Mouse (Mus musculus): ENCODE results near the gene Dstn.

Dstn gene

DNA sequence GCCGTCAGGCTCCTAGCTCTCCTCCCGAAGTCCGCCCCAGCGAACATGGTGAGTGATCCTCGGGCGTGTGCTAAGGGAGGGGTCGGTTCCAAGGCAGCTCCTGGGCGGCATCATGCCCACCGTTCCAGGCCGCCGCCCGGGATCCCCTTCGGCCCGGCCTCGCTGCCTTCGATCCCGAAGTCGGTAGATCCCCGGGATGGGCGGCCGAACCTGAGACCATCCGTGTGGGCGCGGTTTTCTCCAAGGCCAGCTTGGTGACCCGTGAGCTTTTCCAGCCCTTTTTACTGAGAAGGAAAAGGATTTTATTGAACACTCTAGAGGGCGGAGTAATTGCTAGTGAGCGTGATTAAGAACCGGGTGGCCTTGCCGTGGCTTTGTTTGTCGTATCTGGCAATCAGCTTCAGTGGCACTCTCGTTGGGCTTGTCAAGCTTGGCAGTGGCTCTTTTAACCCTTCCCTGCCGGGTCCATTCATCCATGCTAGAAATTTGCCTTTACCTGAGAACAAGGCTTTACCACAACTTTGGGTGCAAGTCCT is 548 bp downstream of the Dstn start:
- peak in 1 of 2 experiments; percentile 20 for DNase-seq (ENCODE audit: low spot score in 2 of 2)

DNA sequence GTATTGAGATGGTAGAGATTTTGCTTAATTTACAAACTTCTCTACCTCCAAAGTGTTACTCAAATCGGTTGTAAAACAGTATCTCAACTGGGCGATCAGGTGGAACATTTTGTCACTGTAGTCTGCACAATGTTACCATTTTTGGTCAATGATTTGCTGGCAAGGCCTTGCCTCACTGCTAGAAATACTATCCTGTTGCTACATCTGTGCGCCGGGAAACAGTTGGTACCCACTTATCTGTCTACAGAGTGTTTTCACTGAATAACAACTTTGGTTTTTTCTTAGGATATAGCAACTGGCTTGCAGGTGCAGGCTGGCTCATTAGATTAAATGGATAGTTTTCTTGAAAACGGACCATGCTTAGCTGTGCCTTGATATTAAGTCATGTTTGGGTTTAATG is 1.1 kb downstream of the Dstn start:
- DNase-seq (ENCODE audit: low spot score in 2 of 2): peak; percentile 12 to 22

DNA sequence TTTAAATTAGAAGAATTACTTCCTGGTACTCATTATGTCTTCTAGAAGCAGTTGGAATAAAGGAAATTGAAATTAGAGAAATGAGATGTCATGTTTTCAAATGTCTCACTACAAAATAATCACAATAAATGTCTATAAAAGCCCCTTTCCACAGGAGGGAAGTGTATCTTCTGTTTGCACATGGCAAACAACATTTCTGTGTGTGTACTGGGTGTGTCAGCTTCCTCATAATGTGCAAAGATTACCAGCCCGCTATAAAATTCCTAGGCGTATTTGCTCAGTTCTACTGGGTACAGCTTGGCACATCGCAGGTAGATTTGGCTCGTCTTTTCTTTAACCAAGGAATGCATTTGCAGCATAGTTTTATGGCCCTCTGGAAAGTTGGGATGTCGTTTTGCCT is 2.5 kb downstream of the Dstn start:
- no peak for DNase-seq (ENCODE audit: low spot score in 2 of 2)

DNA sequence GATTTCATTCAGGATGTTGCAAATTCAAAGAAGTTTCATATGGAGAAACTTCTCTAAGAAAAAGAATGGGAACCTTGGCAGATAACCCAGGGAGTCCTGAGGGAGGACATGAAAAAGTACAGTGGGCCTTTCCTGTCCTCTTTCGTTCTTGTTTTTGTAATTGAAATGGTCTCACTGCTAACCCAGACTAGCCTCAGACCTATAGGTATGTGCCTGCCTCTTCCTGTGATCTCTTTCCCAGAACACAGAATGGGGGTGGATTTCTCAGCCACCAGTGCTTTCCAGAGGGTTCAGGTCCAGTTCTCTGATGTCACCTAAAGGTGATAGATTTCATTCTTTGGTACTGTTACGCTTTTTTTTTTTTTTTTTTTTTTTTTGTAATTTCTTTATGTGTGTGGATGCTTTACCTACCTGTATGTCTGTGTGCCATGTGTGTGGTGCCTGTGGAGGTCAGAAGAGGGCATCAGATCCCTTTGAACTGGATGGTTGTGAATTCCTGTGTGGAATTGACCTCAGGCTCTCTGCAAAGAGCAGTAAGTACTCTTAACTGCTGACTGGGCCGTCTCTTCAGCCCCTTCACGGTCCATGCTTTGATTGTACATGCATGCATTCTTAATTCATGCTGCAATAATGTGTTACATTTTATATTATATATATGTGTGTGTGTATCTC is 3.8 kb downstream of the Dstn start:
- DNase-seq (ENCODE audit: low spot score in 2 of 2): no peak

DNA sequence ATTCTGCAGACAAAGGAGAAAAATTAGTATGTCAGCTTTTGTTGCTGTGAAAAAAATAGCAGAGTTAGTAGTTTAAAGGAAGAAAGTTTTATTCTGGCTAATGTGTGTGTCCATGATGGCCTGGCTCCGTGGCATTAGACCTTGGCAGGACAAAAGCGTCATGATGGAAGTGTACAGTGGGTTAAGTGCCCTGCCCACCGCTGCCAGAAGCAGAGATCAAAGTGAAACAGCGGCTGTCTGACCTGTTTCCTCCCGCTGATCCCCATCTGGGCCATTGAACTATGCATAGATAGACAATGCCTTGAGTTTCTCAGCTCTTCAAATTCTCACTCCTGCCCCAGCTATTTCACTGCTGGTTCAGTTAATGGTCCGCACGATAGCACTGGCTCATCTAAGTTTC is 9.0 kb downstream of the Dstn start:
- DNase-seq (ENCODE audit: low spot score in 2 of 2): no peak

DNA sequence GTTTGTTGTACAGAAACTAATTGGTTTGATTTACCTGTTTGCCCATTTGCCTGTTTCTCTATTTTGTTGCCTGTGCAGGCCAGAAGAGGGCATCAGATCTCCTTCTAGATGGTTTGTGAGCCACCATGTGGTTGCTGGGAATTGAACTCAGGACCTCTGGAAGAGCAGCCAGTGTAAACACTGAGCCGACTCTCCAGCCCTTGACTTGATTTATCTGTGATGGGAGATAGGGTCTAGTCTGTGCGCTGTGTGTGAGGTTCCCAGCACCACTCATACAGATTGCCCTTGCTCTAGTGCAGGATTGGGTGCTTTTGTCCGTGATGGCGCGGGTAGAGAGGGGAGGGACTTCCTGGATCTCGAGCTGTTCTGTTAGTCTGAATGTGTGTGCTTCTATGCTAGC is 10.7 kb downstream of the Dstn start:
- no peak for DNase-seq (ENCODE audit: low spot score in 2 of 2)

DNA sequence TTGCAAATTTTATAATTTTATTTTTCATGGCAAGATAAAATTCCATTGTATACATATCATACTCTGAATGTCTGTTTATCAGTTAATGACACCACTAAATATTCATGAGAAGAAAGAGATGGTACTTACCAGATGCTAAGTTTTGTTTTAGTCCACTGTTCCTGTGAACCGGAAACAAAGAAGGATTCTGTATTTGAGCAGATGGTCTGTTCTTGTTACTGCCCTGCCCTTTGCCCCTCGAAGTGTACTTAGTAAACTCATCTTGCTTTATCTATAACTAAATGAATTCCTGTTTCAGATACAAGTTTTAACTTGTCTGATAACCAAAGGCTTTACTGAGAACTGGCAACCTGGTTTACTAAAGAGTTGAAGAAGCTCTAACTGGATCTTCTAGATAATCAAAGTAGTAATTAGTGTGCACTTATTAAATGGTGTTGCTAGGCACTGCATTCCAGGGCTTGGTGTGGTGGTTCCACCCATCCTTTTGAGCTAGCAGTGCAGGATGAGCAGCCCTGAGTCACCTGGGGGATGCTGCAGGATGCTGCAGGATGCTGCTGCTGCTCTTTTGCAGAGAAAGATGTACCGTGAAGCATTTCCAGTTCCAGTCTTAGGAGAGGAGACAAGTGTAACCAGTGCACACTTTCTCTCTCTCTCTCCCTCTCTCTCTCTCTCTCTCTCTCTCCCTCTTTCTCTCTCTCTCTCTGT is 14.6 kb downstream of the Dstn start:
- DNase-seq (ENCODE audit: low spot score in 2 of 2): no peak

DNA sequence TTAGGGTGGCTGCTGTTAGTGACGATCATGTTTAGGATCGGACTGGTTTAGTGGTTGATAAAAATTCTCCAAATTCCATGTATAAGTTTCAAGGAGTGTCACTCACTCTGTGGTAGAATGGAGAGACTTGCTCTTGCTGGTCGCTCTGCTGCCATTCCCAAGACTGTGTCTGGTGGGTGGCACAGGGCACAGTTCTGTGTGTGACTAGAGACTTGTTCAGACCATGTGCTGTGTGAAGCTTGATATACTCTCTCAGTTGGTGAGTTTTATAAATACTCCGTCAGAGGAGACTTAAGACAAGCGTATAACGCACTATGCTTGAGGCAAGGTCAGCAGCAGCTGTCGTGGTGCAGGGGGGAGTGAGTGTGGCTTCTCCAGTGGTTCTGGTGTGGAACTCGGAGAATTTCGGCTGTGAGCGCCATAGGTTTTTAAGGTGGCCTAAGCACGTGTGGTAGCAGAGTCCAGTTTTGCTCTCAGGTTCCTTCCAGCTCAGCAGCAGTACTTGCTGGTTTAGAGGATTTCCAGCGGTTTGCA is 17.3 kb downstream of the Dstn start:
- DNase-seq (ENCODE audit: low spot score in 2 of 2): no peak

DNA sequence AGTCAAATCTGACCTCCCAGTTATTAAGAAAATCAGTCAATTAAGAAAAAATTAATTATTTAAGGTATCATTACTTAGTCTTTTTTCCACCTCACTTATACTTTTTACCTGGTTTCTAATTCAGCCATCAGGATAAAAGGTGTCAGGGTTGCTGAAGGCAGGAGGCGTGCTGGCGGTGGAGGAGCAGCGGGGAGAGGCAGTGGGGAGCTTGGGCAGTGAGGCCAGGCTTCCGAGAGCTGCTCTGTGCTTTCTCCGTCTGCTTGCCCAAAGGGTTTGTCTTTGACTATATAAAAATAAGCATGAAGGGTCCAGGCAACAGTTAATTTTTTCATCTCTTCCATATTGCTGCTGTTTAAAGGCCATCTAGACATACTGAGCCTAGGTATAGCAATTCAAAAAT is 18.4 kb downstream of the Dstn start:
- no peak for DNase-seq (ENCODE audit: low spot score in 2 of 2)

DNA sequence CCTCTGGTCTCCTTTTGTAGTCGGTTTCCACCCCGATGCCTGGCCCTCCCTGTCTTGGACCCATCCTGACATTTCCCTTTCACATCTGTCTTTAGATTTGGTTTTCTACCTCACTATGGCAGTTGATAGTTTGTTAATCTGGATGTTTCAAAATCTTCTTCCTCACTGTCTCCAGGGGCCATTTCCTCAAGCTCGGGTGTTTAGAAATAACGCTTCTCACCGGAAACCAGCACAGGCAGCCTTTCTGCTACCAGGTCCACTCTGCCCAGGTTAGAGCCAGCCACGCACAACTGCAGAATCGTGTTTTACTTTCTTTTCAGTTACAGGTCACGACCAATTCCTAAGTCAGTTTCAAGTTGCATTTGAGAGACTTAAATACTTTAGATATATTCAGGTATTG is 19.3 kb downstream of the Dstn start:
- no peak for DNase-seq (ENCODE audit: low spot score in 2 of 2)

DNA sequence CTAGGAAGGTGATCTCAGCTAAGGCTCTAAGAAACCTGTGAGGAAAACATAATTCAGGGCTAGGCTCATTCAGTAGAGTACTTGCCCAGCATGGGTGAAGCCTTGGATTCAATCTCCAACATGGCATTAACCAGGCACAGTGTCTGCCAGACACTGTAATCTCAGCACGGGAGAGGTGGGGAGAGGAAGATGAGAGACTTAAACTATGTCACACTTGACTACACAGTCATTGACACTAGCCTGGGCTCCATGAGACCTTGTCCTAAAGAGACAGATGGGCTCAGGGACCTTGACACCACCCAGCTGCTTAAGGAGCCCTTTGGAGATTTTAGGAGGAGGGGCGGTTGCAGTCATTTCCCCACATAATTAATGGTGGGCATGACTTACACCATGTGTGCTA is 22.7 kb downstream of the Dstn start:
- DNase-seq (ENCODE audit: low spot score in 2 of 2): no peak

DNA sequence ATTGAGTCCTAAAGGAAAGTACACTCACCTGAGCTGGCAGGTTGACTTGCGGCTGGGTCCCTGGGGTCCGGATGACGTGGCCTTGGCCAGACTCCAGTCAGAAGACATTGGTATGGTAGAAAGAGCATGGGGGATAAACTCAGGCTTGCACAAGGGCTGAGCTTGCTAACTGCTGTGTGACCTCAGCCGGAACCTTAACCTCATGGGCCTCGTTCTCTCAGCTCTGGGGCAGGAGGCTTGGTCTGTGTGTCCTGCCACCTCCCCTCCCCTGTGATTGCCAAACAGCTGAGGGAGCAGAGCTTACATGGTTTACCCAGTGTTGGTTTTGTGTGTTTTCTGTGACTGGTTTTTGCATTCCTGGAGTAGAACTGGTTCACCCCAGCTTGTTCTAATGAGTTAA is 25.3 kb downstream of the Dstn start:
- DNase-seq (ENCODE audit: low spot score in 2 of 2): no peak

DNA sequence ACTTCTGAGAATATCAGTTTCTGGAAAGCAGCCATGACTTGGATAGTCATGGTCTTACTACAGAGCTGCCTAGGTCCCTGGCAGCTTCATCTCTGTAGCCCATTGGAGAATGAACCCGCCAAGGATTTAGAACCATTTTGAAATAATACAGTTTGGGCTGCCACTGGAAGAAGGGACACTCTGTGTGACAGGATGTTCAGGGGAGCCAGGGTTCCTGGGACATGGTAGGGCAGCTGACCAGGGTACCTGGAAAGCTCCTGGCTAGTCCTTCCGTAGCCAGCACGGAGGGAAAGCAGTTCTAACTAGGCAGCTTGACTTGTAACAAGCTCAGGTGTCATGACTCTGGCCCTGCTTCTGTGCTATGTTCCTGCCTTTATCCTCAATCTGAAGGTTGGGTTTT is 29.7 kb downstream of the Dstn start:
- DNase-seq (ENCODE audit: low spot score in 2 of 2): no peak

DNA sequence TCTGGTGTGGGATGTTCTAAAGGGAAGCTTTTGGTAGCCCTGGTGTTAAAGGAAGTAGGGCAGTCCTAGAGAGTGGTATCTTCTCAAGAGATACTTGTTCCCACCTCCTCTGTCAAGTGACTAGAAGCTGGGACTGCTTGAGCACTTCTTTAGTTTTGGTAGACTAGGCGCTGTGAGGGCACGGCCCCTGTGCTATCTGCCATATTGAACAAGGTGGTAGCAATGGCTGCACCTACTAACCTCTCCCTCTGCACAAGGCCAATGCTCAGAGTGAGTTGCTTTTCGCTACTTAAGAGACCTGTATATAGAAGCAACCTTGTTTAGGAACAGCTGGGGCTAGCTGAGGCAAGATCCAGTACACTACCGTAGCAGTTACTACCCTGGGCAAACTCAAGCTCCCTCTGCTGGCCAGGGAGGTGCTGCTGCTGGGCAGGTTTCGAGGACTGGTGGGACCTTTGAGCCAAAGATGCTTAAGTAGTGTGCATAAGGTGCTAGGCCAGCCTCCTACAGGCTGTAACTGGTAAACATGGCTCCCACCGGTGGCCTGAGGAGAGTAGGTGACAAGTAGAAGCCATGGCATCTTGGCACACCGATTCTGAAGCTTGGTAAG is 30.5 kb downstream of the Dstn start:
- DNase-seq (ENCODE audit: low spot score in 2 of 2): no peak

DNA sequence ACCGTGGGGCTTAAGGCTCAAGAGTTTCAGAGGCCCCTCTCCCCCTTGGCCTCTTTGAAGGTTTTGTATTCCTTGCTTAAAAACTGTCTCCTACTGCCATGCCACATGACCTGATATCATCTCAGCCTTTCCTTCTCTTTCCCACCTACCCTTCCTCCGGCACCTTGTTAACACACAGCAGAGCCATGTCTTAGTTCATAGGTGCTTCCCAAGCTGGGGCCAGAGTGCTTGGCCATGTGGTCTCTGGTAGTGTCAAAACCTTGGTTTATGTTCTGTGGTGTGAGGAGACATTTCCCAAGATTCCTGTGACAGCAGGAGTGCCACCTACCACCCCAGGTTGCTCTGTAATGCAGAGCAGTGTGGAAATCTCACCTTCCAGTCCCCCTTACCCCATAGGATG is 31.3 kb downstream of the Dstn start:
- no peak for DNase-seq (ENCODE audit: low spot score in 2 of 2)

DNA sequence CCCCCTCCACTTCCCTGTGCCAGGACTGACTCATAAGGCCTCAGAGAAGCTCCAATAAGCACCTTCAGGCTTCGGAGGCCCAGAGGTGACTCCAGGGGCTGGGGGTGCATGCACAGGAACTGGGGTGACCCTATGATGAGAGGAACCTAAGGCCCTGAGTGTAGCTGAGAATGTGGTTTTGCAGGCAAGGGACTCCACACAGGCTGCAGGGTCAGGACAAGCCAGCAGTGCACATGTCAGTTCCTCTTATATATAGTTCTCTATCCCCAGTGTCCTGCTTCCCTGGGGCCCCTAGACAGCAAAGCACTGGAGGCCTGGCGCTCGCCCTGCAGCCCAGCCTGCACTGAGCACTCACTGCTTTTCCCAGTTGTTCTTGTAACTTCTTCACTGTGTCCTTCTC is 32.9 kb downstream of the Dstn start:
- no peak for DNase-seq (ENCODE audit: low spot score in 2 of 2)

DNA sequence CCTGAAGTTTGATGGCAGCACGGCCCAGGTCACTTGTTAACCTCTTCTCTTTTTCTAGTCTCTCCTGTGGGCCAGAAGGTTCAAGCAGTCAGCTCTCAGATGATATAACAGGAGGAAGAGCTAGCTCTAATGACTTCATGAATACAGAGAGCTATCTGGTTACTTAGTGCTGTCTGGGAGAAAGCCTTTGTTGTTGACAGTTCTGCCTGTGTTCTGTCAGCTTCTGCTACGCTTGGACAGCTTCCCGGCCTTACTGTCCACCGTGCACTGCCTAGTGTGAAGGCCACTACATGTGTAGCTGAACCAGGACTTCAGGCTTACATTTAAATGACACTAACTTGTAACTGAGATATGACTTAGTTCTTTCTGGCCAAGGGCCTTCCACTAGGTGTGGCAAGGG is 33.3 kb downstream of the Dstn start:
- no peak for DNase-seq (ENCODE audit: low spot score in 2 of 2)

DNA sequence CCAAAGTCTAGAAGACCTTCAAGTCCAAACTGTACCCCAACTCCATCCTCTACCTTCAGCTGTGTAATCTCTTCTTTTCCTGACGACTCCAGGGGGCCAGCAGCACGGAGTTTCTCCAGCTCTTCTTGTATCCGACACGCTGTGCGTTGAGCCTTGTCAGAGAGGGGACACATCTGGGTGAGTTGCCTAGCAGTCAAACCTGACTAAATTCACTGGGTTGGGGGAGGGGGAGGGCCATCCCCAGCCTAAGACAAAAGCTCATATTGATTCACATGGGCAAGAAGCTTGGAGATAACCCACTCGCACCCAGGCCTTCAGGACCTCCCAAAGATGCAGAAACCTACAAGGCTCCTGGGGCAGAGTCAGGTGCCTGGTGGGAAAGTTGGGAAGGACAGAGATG is 34.1 kb downstream of the Dstn start:
- DNase-seq (ENCODE audit: low spot score in 2 of 2): no peak

DNA sequence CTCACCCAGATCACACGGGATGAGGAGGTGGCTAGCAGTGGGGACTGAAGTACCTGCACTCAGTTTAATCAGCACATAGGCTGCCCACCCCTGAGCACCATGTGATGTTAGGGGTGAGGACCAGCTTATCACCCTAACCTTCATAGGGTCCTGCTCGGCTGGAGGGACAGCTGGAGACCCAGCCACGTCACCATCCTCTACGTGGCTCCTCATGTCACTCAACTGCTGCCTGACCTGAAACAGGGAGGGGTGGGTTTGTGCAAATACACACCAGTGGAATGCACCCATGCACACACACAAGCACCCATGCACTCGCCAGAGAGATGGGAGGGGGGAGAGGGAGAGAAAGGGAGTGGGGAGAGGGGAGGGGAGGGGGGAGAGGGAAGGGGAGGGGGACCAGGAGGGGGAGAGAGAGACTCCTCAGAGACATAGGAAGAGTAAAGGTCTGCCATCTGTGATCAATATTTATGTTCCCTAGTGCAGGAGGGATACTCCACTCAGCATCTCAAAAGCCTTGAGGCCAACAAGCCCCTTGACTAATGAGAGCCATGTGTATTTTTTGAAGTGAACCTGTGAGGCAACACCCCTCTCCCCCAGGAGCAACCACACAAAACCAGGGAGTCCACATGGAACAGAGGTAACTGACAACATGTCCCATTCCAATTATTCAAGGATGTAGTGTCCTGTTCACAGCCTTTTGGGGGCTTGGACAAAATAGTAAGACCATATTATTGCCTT is 35.3 kb downstream of the Dstn start:
- DNase-seq (ENCODE audit: low spot score in 2 of 2): no peak

DNA sequence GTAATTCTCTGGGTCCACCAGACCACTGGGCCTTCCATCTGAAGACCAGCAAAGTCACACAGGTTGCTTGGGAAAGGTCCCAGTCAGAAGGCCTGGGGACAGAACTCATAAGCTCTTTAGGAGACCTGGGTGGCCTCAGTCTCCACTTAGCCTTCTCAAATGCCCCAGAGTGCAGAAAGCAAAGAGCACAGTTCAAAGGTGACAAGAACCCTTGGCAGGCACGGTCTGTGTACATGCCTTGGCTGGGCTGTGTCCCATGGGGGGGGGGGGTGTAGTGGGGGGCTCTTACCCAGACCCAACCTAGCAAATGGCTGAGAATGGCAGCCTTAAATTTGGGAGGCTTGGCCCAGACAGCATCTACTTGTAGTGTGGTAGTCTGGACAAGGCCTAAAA is 35.9 kb downstream of the Dstn start:
- DNase-seq (ENCODE audit: low spot score in 2 of 2): no peak

DNA sequence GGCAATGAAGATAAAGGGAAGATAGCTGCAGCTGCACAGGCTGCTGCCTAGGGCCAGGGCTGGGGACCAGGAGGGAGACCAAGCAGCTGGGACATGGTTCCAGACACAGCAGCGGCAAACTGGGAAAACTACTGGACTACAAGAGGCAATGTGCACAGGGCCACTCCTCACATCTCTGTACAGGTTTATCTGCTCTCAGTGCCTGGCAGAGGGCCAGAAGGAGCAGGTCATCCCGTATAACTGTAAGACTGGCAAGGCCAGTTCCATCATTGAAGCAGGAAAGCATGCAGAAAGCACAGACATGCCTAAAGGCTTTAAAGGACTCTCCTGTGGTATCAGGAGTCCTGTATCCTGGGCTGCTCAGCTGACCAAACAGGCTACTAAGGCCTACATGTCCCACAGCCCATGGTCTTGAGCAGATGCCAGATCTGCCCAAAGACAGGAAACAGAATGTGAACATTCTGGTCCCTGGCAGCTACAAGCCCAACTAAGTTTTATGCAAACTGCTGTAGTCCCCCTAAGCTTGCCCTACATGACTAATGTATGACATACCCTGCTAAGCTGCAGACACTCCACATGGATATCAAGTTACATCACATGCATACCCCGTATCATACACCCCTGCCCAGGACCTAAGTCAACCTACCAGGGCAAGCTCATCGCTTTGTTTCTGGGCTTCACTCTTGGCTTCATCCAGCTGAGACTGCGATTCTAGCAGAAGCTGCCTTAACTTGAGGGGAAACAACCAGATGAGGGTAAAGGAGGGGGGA is 36.6 kb downstream of the Dstn start:
- DNase-seq (ENCODE audit: low spot score in 2 of 2): no peak

Data from right cerebral cortex, postnatal 36 days (tissue).